Mouse (Mus musculus) lung, postnatal 25 days (tissue): ENCODE measurements around the gene Gm9573.
A peak's percentile ranks its signal among the peaks of the same experiment; 100 is the strongest.

Experiments
- DNase-seq: peaks from one replicate; pipeline ENCODE4 v3.0.0; 2022; ENCODE audit warnings: low spot score

Gene Gm9573

GRCm38 (mm10) chr17:35594456-35594855, 32.0 kb downstream of the Gm9573 start:
- no peak for DNase-seq

- no peak for DNase-seq
These were observed 32.7 kb downstream of the Gm9573 start for GRCm38 (mm10) chr17:35593786-35594185.

GRCm38 (mm10) chr17:35592131-35592530, 34.3 kb downstream of the Gm9573 start:
- no peak for DNase-seq

GRCm38 (mm10) chr17:35591731-35592130, 34.7 kb downstream of the Gm9573 start:
- DNase-seq = no peak

GRCm38 (mm10) chr17:35591219-35591578, 35.2 kb downstream of the Gm9573 start:
- no peak for DNase-seq

- DNase-seq = peak; percentile 74
These were observed 35.8 kb downstream of the Gm9573 start for GRCm38 (mm10) chr17:35590410-35591218.

GRCm38 (mm10) chr17:35588387-35588786, 38.0 kb downstream of the Gm9573 start:
- no peak for DNase-seq

GRCm38 (mm10) chr17:35587291-35587690, 39.1 kb downstream of the Gm9573 start:
- no peak for DNase-seq

GRCm38 (mm10) chr17:35584330-35584937, 42.0 kb downstream of the Gm9573 start:
- DNase-seq = peak; percentile 70

- DNase-seq = no peak
These were observed 43.5 kb downstream of the Gm9573 start for GRCm38 (mm10) chr17:35582900-35583299.

GRCm38 (mm10) chr17:35578211-35578610, 48.2 kb downstream of the Gm9573 start:
- DNase-seq = peak; percentile 83

- no peak for DNase-seq
These were observed 55.0 kb downstream of the Gm9573 start for GRCm38 (mm10) chr17:35571477-35571876.

- DNase-seq = no peak
These were observed 55.6 kb downstream of the Gm9573 start for GRCm38 (mm10) chr17:35570836-35571235.

- DNase-seq = no peak
These were observed 57.1 kb downstream of the Gm9573 start for GRCm38 (mm10) chr17:35569091-35569944.
